Mouse (Mus musculus) B cell, adult 2 months (primary cell): ENCODE data around the gene Slc24a1.
"Not testable (repeated sequence)": the region's sequence is repeated elsewhere in the genome, so short reads cannot be mapped to it uniquely, and the experiment has no call there.

Experiments used
- DNase-seq, 2 experiments: peaks; one replicate each; pipeline ENCODE4 v3.0.0; 2022

The Slc24a1 gene

DNA sequence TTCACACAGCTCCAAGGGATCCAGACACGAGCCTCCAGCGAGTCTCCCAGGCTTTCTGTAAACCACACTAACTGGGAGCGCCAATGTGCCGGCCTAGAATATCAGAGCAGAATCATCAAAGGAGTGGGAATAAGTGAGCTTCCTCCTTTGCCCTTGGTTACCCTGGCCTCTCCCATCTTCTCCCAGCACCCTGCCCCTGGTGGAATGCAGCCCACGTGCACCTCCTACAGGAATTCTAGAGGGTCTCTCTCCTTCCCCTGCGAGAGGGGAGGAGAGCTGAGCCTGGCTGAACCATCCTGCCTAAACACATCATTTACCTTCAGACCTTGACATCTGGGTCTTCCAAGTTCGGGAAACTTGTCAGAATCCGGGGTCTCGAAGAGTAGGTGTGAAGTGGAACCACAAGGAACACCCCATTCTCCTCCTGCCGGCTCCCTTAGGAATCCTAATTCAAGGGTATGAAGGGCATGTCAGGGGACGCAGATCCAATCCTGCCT lies at the start of gene Slc24a1:
Slc24a1 (minus strand) TSS at position 447 of the 497 bp plus-strand sequence.
- no peak for DNase-seq

DNA sequence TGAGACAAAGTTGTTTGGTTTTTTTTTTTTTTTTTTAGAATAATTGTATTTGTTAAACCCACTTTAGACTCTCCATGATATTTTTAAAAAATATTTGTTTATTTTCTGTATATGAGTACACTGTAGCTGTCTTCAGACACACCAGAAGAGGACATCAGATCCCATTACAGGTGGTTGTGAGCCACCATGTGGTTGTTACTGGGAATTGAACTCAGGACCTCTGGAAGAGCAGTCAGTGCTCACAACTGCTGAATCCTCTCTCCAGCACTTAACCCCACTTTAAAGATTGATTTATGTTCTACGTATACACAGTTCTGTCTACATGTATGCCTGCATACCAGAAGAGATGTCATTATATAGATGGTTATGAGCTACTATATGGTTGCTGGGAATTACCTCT lies 44.1 kb upstream of the Slc24a1 start:
- not testable (repeated sequence) for DNase-seq

DNA sequence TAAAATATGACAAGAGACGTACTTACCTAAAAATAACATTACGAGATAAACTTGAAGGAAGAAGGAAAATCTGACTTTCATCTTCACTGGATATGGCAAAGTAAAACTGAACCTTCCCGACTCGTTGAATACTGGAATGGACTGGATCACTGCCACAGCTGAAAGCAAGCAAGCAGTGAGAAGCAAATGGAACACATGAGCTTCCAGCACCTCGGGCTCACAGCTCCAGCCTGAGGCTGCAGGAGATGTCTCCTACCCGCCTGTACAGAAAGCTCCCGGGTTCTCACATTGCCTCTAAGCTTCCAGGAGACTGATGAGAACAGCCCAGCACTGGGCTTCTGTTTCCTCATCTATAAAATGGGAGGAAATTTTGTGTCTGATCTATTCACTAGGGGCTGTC lies 38.9 kb upstream of the Slc24a1 start:
- DNase-seq: no peak

DNA sequence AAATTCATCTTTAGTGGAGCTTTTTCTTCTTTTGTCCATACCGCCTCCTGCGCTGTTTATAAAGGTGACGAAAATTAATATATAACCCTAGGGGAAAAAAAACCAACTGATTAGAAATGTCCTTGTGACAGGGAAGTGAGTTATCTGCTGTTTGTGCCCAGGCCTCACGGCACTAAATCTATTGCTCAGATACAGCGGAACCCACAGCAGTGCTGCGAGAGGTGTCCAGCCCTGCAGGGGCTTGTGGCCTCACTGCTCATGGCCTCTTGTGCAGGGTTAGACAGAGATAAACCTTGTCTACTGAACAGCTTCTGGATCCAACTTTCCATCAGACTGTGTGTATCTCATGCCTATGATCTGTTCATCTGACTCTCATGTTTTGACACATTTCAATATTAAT lies 37.0 kb upstream of the Slc24a1 start:
- no peak for DNase-seq

DNA sequence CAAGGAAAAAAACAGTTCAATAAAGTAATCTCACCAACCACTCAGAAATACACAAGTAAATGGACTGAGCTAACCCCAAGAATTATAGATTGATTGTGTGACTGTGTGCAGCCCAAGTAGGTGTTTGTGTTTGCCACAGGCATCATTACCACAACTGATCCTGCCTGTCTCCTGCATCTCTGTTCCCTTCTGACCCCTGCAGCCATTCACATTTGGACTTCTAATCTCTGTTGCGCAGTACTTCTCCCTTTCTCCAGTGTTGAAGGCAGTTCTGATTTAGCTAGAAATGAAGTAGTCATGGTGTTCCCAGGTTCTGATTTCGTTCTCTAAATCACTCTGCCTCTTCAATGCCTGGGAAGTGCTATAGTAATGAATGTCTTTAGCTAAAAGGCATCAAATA lies 36.2 kb upstream of the Slc24a1 start:
- no peak for DNase-seq

DNA sequence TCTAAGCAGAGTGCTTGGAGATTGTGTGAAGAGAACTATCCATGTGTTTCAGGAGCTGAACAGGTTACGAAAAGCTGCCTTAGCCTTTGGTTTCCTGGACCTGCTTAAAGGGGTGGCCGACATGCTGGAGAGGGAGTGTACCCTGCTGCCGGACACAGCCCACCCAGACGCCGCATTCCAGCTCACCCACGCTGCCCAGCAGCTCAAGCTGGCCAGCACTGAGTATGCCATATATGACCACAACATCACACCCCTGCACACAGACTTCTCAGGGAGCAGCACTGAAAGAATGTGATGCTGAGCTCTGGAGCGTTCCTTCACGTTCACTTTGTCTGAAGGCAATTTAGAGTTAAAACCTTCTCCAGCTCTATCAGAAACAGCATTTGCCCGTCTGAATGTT lies 34.4 kb upstream of the Slc24a1 start:
- no peak for DNase-seq

DNA sequence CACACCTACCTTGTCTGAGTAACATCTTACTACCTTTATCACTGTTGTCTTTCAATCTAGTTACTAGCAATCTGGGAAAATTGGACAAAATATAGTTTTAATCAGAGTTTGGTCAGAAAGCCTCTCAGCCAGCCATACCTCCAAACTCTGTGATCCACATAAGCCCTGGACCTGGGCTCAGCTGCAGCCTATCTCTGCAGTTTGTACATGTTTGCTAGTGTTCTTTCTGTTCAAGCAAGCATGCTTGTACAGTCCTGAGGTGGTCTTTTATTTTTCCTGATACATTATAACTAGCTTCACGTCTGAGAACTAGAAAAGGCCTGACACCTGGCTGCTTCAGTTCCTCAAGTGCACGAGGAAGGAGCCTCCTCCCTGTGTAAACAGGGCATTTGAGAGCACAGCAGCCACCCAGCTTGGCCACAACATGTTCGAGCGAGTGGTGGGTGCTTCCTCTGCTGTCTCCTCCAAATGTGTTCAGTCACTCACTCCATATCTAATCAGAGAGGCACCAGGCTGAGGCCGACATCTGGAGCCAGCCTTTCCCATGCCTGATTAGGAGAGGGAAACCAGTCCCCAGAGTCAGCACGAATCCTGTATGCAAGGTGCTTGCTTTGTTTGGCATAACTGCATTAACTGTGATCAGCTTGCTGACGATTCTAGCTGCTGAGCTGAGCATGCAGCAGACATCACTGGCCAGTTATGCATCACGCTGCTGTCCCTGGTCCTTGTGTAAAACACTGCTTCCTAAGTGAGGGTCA lies 33.8 kb upstream of the Slc24a1 start:
- no peak for DNase-seq

DNA sequence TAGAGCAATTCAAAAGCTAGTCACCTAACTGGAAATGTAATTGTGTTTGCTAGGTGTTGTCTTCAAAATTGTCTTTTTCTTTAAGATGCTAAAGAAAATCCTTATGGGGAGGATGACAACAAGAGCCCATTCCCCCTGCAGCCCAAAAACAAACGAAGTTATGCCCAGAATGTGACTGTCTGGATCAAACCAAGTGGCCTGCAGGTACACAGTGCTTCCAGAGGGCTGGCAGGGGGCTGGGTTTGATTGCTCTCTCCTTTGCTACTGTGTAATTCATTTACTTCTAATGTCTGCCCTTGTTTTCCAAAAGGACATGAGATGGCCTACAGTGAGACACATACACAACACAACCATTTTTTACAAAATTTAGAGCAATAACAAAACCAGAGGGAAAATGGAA lies 30.5 kb upstream of the Slc24a1 start:
- no peak for DNase-seq

DNA sequence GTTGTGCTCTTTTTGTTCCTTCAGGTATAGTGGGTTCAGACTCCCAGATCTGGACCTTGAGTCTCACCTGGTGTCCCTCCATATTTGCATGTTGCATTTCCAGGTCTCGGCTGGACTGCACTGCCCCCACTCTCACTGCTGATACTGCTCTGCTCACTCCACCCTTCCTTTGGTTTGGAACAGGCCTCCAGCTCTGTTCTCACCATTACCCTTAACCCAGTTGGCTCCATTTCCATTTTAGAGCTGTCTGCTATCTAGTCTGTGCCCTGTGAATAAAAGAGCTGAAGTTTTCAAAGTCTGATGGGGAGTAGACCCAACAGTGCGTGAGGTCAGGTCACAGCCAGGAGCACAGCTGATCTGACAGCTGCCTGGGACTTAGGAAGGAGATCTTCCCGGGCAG lies 29.1 kb upstream of the Slc24a1 start:
- no peak for DNase-seq

DNA sequence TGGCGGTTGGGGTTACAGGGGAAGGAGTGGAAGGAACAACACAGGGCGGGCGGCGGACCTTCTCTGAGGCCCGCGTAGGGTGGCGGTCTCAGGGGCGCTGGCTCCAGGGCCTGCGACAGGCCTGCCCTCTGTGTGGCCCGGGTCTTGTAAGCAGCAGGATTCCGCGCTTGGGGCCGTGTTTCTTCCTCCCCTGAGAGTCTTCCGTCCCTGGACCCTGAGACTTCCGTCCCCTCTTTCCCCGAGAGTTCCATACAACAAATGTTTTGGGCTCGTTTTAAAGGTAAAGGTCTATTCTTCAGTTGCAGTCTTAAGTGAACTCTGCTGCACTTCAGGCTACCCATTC lies 9.5 kb upstream of the Slc24a1 start:
- DNase-seq: no peak

DNA sequence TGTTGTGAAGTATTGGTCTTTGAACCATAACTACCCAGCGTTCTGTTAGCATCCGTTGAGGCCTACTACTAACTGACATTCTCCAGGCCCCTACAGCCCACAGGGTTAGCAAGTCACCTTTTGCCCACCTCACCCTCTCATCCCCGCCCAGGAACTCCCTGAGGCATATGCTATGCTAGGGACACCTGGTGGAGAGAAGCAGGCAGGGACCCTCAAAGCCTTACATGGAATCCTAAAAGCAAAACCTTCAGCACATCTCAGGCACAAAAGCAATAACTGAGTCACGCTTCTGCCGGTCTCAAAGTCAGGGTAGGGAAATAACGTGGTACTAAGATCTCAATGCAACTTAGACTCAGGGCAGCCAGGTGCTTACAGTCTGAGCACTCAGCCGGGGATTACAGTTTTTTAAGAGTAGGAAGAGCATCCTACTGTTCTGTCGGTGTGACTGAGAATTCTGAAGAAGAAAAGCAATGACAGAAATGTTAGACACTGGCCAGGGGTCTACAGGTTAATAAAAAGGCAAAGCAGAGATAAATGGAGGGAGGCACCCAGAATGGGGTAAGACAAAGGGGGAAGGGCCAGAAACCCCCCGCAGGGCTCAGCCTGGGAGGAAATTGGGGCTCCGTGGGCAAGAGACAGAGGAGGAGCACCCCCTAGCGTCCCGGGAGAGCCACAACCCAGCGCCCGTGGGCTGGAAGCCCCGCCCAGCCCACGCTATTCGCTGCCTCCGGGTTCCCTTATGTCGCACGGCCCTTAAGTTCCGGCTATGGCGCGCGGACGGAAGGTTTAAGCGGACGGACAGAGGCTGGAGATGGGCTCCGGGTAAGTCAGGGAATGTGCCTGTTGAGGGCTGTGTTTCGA lies 8.9 kb upstream of the Slc24a1 start, which contains the start of gene Ints14:
Ints14 (plus strand) TSS at position 789 of the 861 bp plus-strand sequence.
- peak; percentile 97 to 98 for DNase-seq

DNA sequence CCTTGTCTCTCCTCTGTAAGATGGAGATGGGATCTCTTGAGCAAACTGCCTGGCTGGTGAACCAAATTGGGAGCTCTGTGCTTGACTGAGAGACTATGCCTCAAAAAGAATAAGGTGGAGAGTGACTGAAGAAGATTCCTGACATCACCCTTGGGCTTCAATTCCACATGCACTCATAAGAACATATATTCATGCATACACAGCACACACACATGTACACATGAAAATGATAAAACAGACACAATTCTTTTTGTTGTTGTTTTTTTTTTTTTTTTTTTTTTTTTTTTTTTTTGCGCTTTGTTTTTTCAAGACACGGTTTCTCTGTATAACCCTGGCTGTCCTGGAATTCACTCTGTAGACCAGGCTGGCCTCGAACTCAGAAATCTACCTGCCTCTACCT lies 5.9 kb upstream of the Slc24a1 start:
- DNase-seq: no peak

DNA sequence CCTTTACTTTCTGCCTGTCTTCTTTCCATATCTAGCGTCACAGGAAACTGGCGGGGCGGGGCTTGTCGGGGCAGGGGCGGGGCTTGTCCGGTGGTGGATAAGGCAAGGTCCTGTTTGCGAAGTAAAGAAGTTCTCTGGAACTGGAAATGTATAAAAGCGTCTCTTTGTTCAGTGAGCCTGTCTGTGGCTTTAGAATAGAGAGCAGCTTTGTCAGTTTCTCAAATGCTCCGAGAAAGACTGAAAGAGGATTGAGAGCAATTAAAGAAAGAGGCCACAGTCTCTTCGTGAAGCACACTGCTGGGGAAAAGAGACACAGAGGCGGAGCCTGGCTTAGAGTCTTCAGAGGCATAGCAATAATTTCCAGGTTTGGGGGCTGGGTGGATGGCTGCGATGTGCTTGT lies 4.9 kb upstream of the Slc24a1 start:
- peak; percentile 56 for DNase-seq

DNA sequence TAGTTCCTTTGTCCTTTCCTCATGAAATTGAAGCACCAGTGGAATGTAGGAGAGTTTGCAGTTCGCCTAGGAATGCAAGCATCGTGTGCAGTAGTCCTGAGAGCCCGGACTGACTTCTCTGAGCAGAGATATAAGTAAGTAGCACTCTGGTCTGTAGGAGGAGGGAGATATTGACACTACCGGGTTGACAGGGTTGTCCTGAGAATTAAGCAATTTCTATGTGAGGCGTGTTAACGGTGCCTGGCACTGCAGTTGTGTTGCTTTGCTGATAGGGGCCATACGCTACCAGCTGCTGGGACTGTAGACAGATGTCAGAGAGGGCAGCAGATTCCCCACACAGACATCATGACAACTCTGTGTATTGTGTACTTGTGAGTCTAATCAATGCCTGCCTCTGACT lies 1.8 kb upstream of the Slc24a1 start:
- no peak for DNase-seq

DNA sequence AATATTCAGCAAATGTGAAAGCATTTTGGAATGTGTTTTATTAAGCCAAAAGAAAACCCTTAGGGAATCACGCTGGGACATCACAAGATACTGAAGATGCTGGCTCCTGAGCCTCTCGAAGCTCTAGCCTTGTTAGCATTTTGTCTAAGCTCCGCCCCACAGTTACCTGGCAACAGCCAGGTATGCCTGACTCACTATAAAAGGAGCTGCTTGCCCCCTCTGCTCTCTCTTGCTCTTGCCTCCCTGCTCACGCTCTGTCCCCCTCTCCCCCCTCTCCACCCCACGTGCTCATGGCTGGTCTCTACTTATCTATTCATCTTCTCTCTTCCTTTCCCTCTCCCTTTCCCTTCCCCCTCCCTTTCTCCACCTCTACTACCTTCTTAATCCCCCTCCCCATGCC lies 648 bp upstream of the Slc24a1 start:
- no peak for DNase-seq

DNA sequence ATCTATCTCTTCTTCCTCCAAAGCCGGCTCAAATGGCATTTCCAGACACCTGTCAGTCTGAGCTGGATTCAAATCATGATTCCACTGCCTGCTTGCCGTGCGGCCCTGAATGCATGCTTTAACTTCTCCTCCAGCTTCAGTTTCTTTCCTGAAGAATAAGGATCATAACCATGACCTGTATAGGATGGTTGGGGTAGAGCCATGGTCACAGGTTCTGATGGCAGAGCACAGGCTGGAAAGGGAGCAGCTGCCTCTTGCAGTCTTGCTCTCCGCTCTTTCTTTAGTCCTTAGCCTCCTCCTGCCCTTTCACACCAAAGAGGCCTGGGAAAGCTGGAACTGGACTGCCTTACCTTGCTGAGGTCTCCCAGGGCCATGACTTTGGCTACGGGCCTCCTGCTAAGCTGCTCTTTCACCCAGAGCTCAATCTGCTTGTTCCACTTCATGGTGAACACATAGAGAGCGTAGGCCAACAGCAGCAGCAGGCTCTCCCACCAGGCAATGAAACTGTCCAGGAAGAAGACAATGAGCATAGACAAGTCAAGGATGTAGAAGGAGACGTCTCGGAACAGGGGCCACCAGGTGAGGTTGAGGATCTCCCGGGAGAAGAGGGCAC lies 3.8 kb downstream of the Slc24a1 start:
- DNase-seq: no peak

DNA sequence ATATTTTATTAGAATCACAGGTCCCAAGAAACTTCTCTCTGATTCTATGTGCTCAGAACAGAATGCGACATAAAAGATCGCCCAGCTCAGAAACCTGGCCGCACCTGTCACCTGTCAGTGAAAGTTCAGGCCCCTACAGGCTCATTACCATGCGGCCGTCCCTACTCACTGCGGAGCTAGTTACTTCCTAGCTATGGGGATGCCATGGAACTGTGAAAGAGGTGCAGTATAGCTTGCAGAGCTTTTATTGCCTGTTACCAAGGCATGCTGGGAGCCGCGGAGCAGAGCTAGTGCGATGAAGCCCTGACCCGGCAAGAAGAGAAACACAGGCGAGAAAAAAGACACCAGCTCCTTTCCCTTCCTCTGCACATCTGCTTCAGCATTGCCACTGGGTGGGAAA lies 7.4 kb downstream of the Slc24a1 start:
- no peak for DNase-seq

DNA sequence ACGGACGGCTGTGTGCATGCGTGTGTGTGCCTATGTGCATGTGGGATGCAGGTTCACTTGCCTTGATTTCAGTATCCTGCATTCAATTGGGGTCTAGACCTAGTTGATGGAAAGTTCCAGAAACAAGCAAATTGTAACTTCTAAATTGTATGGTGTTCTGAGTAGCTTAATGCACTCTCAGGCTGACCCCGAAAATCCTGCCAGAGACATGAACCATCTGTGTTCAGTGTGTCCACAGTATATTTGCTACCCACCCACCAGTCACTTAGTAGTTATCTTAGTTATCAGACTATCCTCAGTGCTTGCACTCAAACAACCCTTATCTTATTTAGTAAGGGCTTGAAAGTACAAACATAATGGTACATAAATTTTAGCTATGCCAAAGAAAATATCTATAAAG lies 9.8 kb downstream of the Slc24a1 start:
- DNase-seq: no peak

DNA sequence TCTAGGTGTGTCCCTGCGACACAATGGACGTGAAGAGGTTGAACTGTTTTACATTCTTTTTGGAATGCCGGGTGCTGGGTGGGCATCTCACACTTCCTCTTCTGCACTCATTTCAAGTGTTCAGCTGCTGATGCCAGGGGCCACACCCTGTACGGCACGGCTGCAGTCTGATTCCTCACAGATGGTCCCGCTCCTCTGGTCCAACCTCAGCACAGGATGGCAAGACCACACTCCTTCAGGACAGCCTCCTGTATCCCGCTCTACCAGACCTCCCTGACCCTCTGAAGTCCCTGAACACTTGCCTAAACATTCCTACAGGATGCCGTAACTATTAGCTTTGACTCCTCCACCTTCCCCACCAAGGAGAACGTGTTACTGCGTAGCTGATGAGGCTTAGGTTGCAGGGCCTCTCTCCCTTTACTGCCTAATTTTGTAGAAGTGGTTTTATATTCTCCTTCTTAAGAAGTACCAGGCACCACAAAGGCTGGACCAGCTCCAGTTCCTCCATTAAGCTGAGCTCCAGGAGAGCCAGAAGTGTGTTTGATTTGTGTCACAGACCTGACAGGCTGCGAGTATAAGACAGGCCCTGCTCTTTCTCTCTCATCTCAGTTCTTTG lies 10.6 kb downstream of the Slc24a1 start:
- no peak for DNase-seq

DNA sequence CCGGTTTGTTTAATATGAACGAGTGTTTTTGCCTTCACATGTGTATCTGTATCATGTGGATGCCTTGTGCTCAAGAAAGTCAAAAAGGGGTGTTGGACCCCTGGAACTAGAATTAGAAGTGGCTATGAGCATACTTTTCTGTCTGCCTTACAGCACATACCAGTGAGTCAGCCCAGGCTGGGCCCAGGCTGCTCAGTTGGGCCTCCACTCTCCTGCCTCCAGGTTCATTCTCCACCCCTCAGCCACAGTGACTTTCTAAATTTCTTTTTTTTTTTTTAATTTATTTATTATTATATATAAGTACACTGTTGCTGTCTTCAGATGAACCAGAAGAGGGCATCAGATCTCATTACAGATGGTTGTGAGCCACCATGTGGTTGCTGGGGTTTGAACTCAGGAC lies 11.6 kb downstream of the Slc24a1 start:
- no peak for DNase-seq

DNA sequence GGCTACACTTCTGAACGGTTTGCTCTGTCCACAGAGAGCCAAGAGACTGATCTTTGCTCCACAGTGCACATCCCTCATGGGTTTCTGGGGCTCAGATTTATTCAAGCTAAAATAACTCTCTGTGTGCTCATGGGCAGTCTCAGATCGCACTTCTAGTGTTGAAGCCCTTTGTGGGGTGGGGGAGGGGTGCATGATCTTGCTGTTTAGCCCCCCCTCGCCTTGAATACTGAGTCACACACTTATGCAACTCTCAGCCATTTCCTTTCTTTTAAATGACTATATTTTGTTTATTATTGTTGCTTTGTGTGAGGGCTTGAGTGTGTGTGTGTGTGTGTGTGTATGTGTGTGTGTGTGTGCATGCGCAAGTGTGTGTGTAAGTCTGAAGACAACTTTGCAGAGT lies 12.1 kb downstream of the Slc24a1 start:
- no peak for DNase-seq

DNA sequence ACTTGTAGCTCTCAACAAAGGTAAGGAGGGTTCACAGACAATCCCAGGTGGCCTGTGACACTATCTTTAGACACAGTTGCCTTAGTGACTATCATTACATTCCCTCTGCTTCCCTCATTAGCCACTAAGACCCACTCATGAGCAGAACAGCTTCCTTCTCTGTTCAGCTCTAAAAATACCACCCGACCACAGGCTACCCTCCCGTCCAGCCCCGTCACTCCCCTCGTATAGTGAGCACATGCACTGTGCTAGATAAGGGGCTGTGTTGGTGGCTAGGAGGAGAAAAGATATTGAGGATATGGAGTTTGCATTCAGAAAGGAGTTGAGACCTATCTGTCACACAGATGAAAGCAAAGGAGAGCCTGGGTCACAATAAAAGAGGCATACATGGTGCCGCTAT lies 12.9 kb downstream of the Slc24a1 start:
- no peak for DNase-seq

DNA sequence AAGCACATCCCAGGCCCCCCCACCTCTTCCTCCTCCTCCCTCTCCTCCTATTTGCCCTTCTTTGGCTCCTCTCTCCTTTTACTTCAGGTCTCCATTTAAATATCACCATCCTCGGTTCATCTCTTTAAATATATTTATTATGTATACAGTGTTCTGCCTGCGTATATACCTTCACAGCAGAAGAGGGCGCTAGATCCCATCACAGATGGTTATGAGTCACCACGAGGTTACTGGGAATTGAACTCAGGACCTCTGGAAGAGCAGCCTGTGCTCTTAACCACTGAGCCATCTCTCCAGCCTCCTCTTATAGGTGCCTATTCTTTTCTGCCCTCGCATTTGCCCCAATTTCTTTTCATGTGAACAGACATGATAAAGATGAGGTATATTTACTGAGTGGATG lies 13.9 kb downstream of the Slc24a1 start:
- no peak for DNase-seq
